ENCODE assay signal across 8 mouse cellular contexts in the genomic region with DNA sequence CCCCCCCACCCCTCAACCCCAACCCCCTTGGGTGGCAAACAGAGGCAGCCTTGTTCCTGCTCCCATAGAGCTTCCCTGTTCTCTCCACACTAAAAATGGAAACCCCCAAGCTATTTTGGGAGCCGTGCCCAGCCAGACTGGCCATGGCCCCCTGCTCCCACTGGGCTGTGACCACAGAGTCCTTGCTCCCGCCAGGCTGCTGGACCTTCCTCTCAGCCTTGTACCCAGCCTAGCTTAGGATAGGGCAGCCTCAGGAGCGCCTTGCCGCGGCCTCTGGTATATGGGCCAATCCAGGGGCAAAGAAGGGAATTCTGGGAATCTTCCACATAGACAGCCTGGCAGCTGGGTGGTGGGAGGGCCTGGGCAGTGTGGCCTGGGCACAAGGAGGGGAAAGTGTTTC. TPM values are rescaled to one million over a fixed set of nuclear protein-coding genes. Genes with fewer than 3 reads are reported as not detected.
A peak's percentile ranks its signal among the peaks of the same experiment; 100 is the strongest.
DNase-seq lines count a peak whose midpoint lies in the region; ATAC-seq and TF ChIP-seq lines count a peak whose summit lies in the region.

No protein-coding gene starts in this region.

- no peak overlapping the region for H3ac ChIP-seq in myocyte (ENCODE audit: control insufficient read depth, insufficient read length)

- H3K36me3 ChIP-seq in forebrain, embryonic 16.5 days (ENCODE audit: control insufficient read depth, insufficient read depth): peaks cover 9% of the 10 kb centered on the region
- no peaks in the 10 kb centered on the region for H3K36me3 ChIP-seq in hindbrain, embryonic 15.5 days
- no peaks in the 10 kb centered on the region for H3K36me3 ChIP-seq in myocyte (ENCODE audit: control insufficient read depth, insufficient read depth)

- peak overlapping the region; percentile 100 for H3K27ac ChIP-seq in forebrain, embryonic 16.5 days (ENCODE audit: low read length)
- peak overlapping the region; percentile 98 for H3K27ac ChIP-seq in hindbrain, embryonic 15.5 days (replicated peaks)

- peaks cover 46% of the 10 kb centered on the region for H3K4me1 ChIP-seq in forebrain, embryonic 16.5 days (replicated peaks; ENCODE audit: control insufficient read depth, insufficient read depth, low read length)
- H3K4me1 ChIP-seq in hindbrain, embryonic 15.5 days (replicated peaks): peaks cover 52% of the 10 kb centered on the region

- no peaks in the 10 kb centered on the region for H3K9me3 ChIP-seq in forebrain, embryonic 16.5 days (ENCODE audit: control insufficient read depth, low read length)
- H3K9me3 ChIP-seq in hindbrain, embryonic 15.5 days: no peaks in the 10 kb centered on the region

- H3K79me2 ChIP-seq in myocyte (ENCODE audit: control insufficient read depth, insufficient read depth): no peaks in the 10 kb centered on the region

- no peaks in the 10 kb centered on the region for H3K27me3 ChIP-seq in forebrain, embryonic 16.5 days (replicated peaks; ENCODE audit: control insufficient read depth, insufficient read depth, low read length)
- no peaks in the 10 kb centered on the region for H3K27me3 ChIP-seq in hindbrain, embryonic 15.5 days
- no peaks in the 10 kb centered on the region for H3K27me3 ChIP-seq in myocyte (ENCODE audit: control insufficient read depth, insufficient read depth, insufficient read length)

- WGBS in forebrain, embryonic 16.5 days: 39% methylated on average over 5 of the region's 5 CpGs
- WGBS in hindbrain, embryonic 15.5 days: 38% methylated on average over 5 of the region's 5 CpGs

- peak overlapping the region; percentile 95 for H3K4me2 ChIP-seq in forebrain, embryonic 16.5 days (ENCODE audit: low read length)
- peak overlapping the region; percentile 86 for H3K4me2 ChIP-seq in hindbrain, embryonic 15.5 days
- H3K4me2 ChIP-seq in myocyte (ENCODE audit: low read depth): peak overlapping the region; percentile 50

- intact Hi-C loops in left cerebral cortex, postnatal 10 days (cut with DNase I): loop anchor here (10.0 kb wide), 1 partner anchor 737 kb away; the partner anchor contains the start of gene Nme6

- TF ChIP-seq POLR2A in myocyte (IDR thresholded peaks at IDR 0.05; ENCODE audit: insufficient read length, low read depth): no peak

- peak; percentile 14 for ATAC-seq in forebrain, embryonic 16.5 days
- peak; percentile 28; the same call in 1 of the 2 replicates for ATAC-seq in hindbrain, embryonic 15.5 days (ENCODE audit: low FRiP score, low read depth)

- peak overlapping the region; percentile 70 for H3K4me3 ChIP-seq in forebrain, embryonic 16.5 days (replicated peaks; ENCODE audit: low read length)
- peak overlapping the region; percentile 5; the same call in 1 of the 2 replicates for H3K4me3 ChIP-seq in hindbrain, embryonic 15.5 days
- H3K4me3 ChIP-seq in myocyte: no peak overlapping the region

- H3K9ac ChIP-seq in forebrain, embryonic 16.5 days (replicated peaks; ENCODE audit: low read depth, low read length): peak overlapping the region; percentile 34
- H3K9ac ChIP-seq in hindbrain, embryonic 15.5 days: 0 out of 2 replicates have a peak overlapping the region, but pooled peaks have one; percentile 80

- DNase-seq in ovary, postnatal 36 days (ENCODE audit: low spot score): peak; percentile 65
- DNase-seq in ovary, postnatal 14 days (ENCODE audit: low spot score): no peak
- peak; percentile 78 to 83 for DNase-seq in left cerebral cortex, postnatal 10 days (ENCODE audit: extremely low spot score in 1 of 2, low spot score in 2 of 2)
- DNase-seq in B cell, adult 2 months: no peak
- no peak for DNase-seq in gastrocnemius, adult 8-10 months (ENCODE audit: low spot score in 2 of 2)

TF ChIP-seq in myocyte, 11 proteins besides CTCF, POLR2A, EP300 and RAD21:
- no peak for TF ChIP-seq CEBPB (IDR thresholded peaks at IDR 0.05; ENCODE audit: insufficient read depth, poor library complexity, severe bottlenecking)
- TF ChIP-seq SRF (IDR thresholded peaks at IDR 0.05; ENCODE audit: control insufficient read depth, insufficient read length, low read depth): no peak
- TF ChIP-seq MYOD1 (IDR thresholded peaks at IDR 0.05; ENCODE audit: control insufficient read depth in 1 of 3, insufficient read length in 2 of 3, low read depth in 2 of 3): no peak
- TF ChIP-seq TCF3 (IDR thresholded peaks at IDR 0.05; ENCODE audit: insufficient read length, low read depth): no peak

RNA-seq across cellular contexts. Expression of gene Plxnb1, which starts 2.6 kb away (rescaled TPM):
- polyA plus RNA-seq in forebrain, embryonic 16.5 days (2015; fragmentation: Nextera tagmentation; extraction: Ambion mirVana): 18.6 and 22.1 TPM in 2 replicates
- polyA plus RNA-seq in hindbrain, embryonic 15.5 days (2015; fragmentation: Nextera tagmentation; extraction: Ambion mirVana): 19.2 and 19.8 TPM in 2 replicates
- total RNA-seq in left cerebral cortex, postnatal 10 days (2021): 10 to 100 TPM; 56.9 to 65.2 TPM
- polyA plus RNA-seq in myocyte (2012; fragmentation: generic; extraction: Trizol): 6.1 TPM
- total RNA-seq in gastrocnemius, adult 8-10 months (2022): under 1 TPM; 0.58 to 0.87 (median 0.74) TPM

RNA-seq across cellular contexts. Expression of gene Tma7, which starts 15.4 kb away (rescaled TPM):
- 505 and 526 TPM in 2 replicates for polyA plus RNA-seq in forebrain, embryonic 16.5 days (2015; fragmentation: Nextera tagmentation; extraction: Ambion mirVana)
- polyA plus RNA-seq in hindbrain, embryonic 15.5 days (2015; fragmentation: Nextera tagmentation; extraction: Ambion mirVana): 653 and 743 TPM in 2 replicates
- 100 to 1,000 TPM; 384 to 385 TPM for total RNA-seq in left cerebral cortex, postnatal 10 days (2021)
- polyA plus RNA-seq in myocyte (2012; fragmentation: generic; extraction: Trizol): 271 TPM
- 100 to 1,000 TPM; 297 to 369 (median 354) TPM for total RNA-seq in gastrocnemius, adult 8-10 months (2022)

RNA-seq across cellular contexts. Expression of gene Ccdc51, which starts 15.5 kb away (rescaled TPM):
- polyA plus RNA-seq in forebrain, embryonic 16.5 days (2015; fragmentation: Nextera tagmentation; extraction: Ambion mirVana): 16.9 and 17.5 TPM in 2 replicates
- polyA plus RNA-seq in hindbrain, embryonic 15.5 days (2015; fragmentation: Nextera tagmentation; extraction: Ambion mirVana): 12.3 and 13.1 TPM in 2 replicates
- 1 to 10 TPM; 6.4 TPM for total RNA-seq in left cerebral cortex, postnatal 10 days (2021)
- 13.8 TPM for polyA plus RNA-seq in myocyte (2012; fragmentation: generic; extraction: Trizol)
- total RNA-seq in gastrocnemius, adult 8-10 months (2022): 1 to 10 TPM; 6.7 to 8.6 (median 7.8) TPM

RNA-seq across cellular contexts. Expression of gene Atrip, which starts 23.9 kb away (rescaled TPM):
- 36.0 and 38.3 TPM in 2 replicates for polyA plus RNA-seq in forebrain, embryonic 16.5 days (2015; fragmentation: Nextera tagmentation; extraction: Ambion mirVana)
- 30.5 and 30.9 TPM in 2 replicates for polyA plus RNA-seq in hindbrain, embryonic 15.5 days (2015; fragmentation: Nextera tagmentation; extraction: Ambion mirVana)
- 10 to 100 TPM; 24.4 to 29.0 TPM for total RNA-seq in left cerebral cortex, postnatal 10 days (2021)
- 9.6 TPM for polyA plus RNA-seq in myocyte (2012; fragmentation: generic; extraction: Trizol)
- 10 to 100 TPM in 3 of 4 experiments, 1 to 10 TPM in 1; 8.7 to 11.5 (median 10.7) TPM for total RNA-seq in gastrocnemius, adult 8-10 months (2022)

RNA-seq across cellular contexts. Expression of gene Trex1, which starts 38.3 kb away (rescaled TPM):
- polyA plus RNA-seq in forebrain, embryonic 16.5 days (2015; fragmentation: Nextera tagmentation; extraction: Ambion mirVana): 16.1 and 17.9 TPM in 2 replicates
- polyA plus RNA-seq in hindbrain, embryonic 15.5 days (2015; fragmentation: Nextera tagmentation; extraction: Ambion mirVana): 13.6 and 14.5 TPM in 2 replicates
- total RNA-seq in left cerebral cortex, postnatal 10 days (2021): 10 to 100 TPM; 11.4 to 12.1 TPM
- polyA plus RNA-seq in myocyte (2012; fragmentation: generic; extraction: Trizol): 10.0 TPM
- 10 to 100 TPM; 11.4 to 17.2 (median 13.0) TPM for total RNA-seq in gastrocnemius, adult 8-10 months (2022)

Comparison
In these comparisons a context has a peak if more than half of its experiments do, and no peak if none do; other contexts are left out.
1. DNase-seq: peak in ovary, postnatal 36 days (single experiment) and left cerebral cortex, postnatal 10 days (2 of 2); none in ovary, postnatal 14 days (single experiment), B cell, adult 2 months (0 of 2) and gastrocnemius, adult 8-10 months (0 of 2).
2. Peak in every context shown above with its lines, with median percentiles within 50 percentile points of each other: H3K4me2 ChIP-seq.